Mouse (Mus musculus): ENCODE results near the gene Elf1.
"Not testable (repeated sequence)": the region's sequence is repeated elsewhere in the genome, so short reads cannot be mapped to it uniquely, and the experiment has no call there.

Gene Elf1

GRCm38 (mm10) chr14:79480624-79481338 lies at the start of gene Elf1:
Gene Elf1 (plus strand): TSS chr14:79481194.
- DNase-seq (ENCODE audit: low read depth) = peak; percentile 84

- no peak for DNase-seq (ENCODE audit: low read depth)
These were observed 46.9 kb upstream of the Elf1 start for GRCm38 (mm10) chr14:79434068-79434467.

- peak; percentile 60 for DNase-seq (ENCODE audit: low read depth)
These were observed 40.3 kb upstream of the Elf1 start for GRCm38 (mm10) chr14:79440655-79441054.

- DNase-seq (ENCODE audit: low read depth) = peak; percentile 82
These were observed 39.6 kb upstream of the Elf1 start for GRCm38 (mm10) chr14:79441441-79441840.

GRCm38 (mm10) chr14:79444601-79445000 lies 36.4 kb upstream of the Elf1 start:
- DNase-seq (ENCODE audit: low read depth) = no peak

GRCm38 (mm10) chr14:79445055-79445620 lies 35.9 kb upstream of the Elf1 start:
- no peak for DNase-seq (ENCODE audit: low read depth)

GRCm38 (mm10) chr14:79451681-79452590 lies 29.1 kb upstream of the Elf1 start, which contains the start of gene Kbtbd6:
Gene Kbtbd6 (plus strand): TSS chr14:79451835.
- DNase-seq (ENCODE audit: low read depth) = not testable (repeated sequence)

- not testable (repeated sequence) for DNase-seq (ENCODE audit: low read depth)
These were observed 28.4 kb upstream of the Elf1 start for GRCm38 (mm10) chr14:79452591-79452934.

DNA sequence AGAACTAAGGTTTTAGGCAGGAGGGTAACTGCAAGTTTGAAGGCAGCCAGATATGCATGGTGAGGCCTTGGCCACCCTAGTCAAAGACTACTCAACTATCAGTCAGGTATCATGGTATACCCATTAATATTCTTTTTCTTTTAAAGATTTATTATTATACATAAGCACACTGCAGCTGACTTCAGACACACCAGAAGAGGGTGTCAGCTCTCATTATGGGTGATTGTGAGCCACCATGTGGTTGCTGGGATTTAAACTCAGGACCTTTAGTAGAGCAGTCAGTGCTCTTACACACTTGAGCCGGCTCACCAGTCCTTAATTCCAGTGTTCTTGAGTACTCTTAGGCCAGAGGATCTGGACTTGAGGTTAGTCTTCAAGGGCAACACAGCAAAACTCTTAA lies 20.6 kb upstream of the Elf1 start:
- no peak for DNase-seq (ENCODE audit: low read depth)

DNA sequence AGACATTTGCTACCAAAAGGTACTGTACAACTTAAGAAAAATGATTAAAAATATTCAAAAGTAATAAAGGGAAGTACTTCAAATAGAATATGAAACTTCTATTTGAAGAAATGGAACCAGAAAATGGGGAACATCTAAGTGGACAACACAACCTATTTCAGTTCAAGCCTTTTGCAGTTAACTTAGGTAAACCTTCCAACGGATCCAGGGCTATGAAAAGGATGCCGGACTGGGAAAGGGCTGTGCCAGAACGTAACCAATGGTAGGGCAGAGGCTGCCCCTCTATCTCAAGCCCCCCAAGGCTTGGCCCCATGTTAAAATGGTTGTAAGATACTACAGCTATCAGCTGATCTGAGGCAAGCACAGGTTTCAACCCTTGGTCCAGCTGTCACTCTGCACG lies 20.0 kb upstream of the Elf1 start:
- DNase-seq (ENCODE audit: low read depth) = no peak

GRCm38 (mm10) chr14:79465623-79466022 lies 15.4 kb upstream of the Elf1 start:
- peak; percentile 67 for DNase-seq (ENCODE audit: low read depth)

DNA sequence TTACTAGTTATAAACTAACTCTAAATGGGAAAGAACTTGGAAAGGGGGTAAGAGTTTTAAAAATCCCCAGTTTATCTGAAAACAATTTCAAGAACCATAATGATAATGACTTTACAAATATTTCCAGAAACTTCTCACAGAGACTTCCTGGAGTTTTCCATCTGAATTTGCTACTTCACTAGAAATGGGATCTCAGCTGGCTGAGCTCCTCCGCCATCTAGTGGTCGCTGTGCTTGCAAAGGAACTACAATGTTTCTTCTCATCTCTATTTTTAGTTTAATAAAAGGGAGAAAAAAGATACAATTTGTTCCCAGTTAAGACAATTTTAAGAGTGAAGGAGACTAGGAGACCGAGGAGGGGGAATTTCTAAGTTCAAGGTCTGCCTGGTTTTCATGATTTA lies 13.4 kb upstream of the Elf1 start:
- DNase-seq (ENCODE audit: low read depth) = peak; percentile 65

- no peak for DNase-seq (ENCODE audit: low read depth)
These were observed 7.6 kb upstream of the Elf1 start for GRCm38 (mm10) chr14:79473384-79473783.

DNA sequence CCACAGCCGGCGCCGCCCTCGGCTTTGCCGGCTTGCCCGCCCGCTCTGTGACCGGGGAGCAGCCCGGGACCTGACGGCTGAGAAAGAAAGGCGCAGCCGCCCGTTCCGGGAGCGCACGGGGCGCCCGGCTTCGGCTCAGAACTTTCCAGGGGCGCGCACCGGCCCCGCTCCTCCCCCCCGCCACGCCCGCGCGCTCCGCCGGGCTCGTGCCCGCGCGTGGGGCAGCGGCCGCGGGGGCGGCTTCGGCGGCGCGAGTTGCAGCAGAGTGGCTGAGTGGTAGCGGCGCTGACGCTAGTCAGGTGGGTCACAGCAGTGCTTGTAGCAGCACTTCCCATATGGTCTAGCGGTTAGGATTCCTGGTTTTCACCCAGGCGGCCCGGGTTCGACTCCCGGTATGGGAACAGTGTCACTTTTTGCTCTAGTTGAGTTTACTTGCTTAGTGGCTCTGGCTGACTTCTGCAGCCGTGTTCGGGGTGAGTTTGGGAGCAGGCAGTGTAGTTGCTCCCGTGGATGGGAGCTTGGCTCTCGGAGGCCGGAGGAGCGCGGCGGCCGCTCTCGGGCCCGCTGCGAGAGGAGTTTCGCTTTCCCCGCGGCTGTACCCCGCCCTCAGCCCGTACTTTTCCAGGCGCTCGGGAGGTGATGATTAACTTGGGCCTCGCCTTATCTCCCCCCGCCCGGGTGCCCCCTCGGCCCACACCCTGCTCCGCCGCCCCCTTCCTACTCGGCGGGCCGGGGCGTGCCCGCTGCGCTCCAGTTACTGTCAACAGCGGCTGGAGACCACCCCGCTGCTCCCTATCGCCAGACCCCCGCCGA lies 551 bp downstream of the Elf1 start, which contains the start of gene Wbp4:
TSS of gene Wbp4 (minus strand) at position 182 of the 813 bp plus-strand sequence.
- peak; percentile 95 for DNase-seq (ENCODE audit: low read depth)

- DNase-seq (ENCODE audit: low read depth) = peak; percentile 66
These were observed 1.3 kb downstream of the Elf1 start for GRCm38 (mm10) chr14:79482251-79482661.

DNA sequence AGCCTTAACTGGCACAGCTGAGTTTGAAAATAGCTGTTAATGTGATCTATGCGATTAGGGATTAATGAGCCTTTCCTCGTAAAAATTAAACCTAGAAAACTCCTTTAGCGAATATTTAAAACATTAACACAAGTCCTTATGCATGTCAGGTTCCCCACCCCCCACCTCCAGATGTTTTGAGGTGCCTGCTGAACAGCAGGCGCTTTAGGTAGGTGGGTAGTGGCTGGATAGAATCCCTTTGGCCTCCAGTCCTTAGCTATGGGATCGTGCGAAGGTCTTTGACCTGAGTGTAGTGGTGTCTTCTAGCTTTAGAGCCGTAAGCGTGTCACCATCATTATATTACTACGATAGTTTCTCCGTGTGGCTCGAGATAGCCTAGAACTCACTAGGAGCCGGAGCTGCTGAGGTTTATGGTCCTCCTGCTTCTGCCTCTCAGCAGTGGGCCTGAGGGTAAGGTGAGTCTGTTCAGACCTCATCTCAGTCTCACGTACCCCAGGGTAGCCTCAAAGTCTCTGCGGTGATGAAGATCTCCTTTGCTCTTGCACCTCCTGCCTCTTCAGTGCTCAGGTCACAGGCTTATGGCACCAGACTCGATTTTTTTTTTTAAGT lies 1.9 kb downstream of the Elf1 start:
- DNase-seq (ENCODE audit: low read depth) = peak; percentile 24

DNA sequence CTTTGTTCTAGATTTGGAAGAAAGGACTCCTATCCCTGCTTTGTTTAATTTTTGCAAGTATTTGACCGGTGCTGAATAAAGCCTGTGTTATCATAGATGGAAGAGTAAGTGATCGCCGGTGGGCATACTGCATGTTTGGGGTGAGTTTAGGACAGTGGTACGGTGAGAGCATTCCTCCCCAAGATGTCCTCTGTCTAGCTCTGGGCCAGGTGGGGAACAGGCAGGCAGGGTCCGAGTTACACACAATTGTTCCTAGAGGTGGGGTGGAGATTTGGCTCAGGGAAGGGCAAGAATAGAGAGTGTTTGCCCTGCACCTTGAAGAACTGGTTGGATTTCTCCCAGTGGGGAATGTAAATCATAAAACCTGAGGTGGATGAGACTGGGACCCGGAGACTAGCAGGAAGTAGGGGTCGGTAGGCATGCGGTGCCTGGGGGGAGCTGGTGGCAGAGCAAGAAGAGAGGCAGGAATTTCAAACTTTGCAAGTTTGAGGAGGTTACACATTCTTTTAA lies 2.7 kb downstream of the Elf1 start:
- DNase-seq (ENCODE audit: low read depth) = no peak

DNA sequence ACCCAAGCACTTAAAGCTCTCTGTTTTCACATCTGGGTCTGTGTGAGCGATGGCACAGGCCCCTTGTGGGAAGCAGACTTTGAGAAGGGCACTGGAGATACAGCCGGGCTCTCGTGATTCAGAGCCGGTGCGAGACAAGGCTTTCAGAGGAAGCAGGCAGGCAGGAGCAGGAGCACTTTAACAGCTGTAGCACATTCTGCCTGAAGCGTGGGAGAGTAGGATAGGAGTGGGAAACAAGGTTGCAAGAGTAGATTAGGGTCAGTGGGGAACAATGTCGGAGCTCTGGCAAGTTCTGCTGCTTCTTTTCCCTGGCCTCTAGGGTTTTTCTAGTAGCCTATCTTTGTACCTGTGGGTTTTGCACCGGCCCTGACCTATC lies 5.6 kb downstream of the Elf1 start:
- no peak for DNase-seq (ENCODE audit: low read depth)

DNA sequence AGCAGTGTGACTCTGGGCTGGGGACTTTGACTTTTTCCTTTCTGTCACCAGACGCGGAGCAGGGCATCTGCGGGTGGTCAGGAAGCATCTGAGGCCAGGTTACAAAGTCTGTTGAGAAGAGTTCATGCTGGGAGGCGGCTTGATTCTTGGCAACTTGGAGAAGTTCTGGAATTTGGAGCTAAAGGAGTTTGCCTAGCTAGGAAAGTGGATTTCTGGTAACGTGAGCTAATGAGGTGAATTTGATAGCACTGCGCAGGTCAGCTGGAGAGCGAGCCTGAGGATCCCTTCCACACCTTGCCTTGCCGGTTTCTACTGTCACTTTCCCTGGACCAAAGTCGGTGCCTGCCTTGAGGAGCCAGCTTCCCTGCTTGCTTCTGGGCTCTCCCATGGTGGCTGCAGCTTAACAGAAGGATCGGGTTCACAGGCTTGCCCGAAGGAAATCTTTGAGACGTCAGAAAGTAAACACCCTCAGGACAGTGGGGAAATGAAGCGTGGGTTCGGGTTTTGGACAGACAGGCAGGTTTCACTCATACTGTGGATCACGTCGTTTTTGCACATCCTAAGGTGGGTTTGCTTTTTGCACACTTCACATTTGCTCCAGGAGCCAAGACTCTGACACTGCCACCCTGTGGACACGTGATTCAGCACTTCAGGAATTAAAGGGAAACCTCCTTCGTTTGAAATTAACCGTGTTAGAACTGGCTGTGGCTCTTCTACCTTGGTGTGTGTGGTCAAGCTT lies 6.2 kb downstream of the Elf1 start:
- peak; percentile 67 for DNase-seq (ENCODE audit: low read depth)

DNA sequence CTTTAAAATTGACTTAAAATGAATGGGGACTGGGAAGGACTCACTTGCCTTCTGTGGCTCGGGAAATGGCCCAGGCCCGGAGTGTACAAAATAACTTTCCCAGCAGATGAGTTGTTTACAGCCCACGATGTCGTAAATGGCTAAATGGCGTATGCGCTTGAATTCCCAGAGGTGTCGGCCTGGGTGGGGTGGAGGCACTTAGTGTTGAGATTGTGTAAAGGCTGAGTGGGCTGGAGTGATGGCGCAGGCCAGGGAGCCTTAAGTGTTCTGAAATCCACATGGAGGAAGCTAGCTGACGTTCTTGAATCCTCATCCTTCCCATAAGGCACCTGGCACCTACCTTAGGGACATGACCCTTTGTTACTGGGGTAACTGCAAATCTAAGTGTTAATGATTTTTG lies 7.5 kb downstream of the Elf1 start:
- DNase-seq (ENCODE audit: low read depth) = no peak

GRCm38 (mm10) chr14:79489150-79489549 lies 8.2 kb downstream of the Elf1 start:
- no peak for DNase-seq (ENCODE audit: low read depth)
